Mouse (Mus musculus) heart, embryonic 16.5 days (tissue): ENCODE results near the gene Bmp7. TPM values are rescaled to one million over a fixed set of nuclear protein-coding genes. Genes with fewer than 3 reads are reported as not detected.

Experiments used
- ATAC-seq: fragments of 200-750 bp; cut with Nextera tagmentation; replicated peaks from 2 replicates; pipeline ENCODE4 v1.8.0; 2017; ENCODE audit warnings: moderate number of reproducible peaks; ENCODE audit not compliant: insufficient read depth, low FRiP score; ENCODE audit errors: extremely low read depth
- H3K27ac ChIP-seq: fragments of 300-500 bp; sonication (generic); 2 replicates; pipeline ENCODE4 v1.5.1; 2014; ENCODE audit warnings: mild to moderate bottlenecking, low read length, control low read depth, moderate library complexity
- H3K27me3 ChIP-seq: fragments of 300-500 bp; sonication (generic); 2 replicates; pipeline ENCODE4 v1.6.1; 2014; ENCODE audit warnings: low read length, mixed read lengths; ENCODE audit not compliant: control insufficient read depth, insufficient read depth
- H3K36me3 ChIP-seq: fragments of 300-500 bp; sonication (generic); 2 replicates; pipeline ENCODE4 v1.6.1; 2014; ENCODE audit not compliant: control insufficient read depth, insufficient read depth
- H3K4me1 ChIP-seq: fragments of 300-500 bp; sonication (generic); 2 replicates; pipeline ENCODE4 v1.6.1; 2014; ENCODE audit warnings: low read length, mixed read lengths; ENCODE audit not compliant: control insufficient read depth, insufficient read depth
- H3K4me2 ChIP-seq: fragments of 300-500 bp; sonication (generic); 2 replicates; pipeline ENCODE4 v1.6.1; 2014; ENCODE audit warnings: low read depth, mild to moderate bottlenecking, control low read depth, low read length
- H3K4me3 ChIP-seq: fragments of 300-500 bp; sonication (generic); 2 replicates; pipeline ENCODE4 v1.5.1; 2014; ENCODE audit warnings: mild to moderate bottlenecking, control low read depth, low read length
- H3K9ac ChIP-seq: fragments of 300-500 bp; sonication (generic); 2 replicates; pipeline ENCODE4 v1.6.1; 2014; ENCODE audit warnings: low read length, control low read depth
- H3K9me3 ChIP-seq: fragments of 300-500 bp; sonication (generic); replicated peaks from 2 replicates; pipeline ENCODE4 v1.6.1; 2016; ENCODE audit warnings: low read length; ENCODE audit not compliant: control insufficient read depth
- WGBS: fragments of 180-500 bp; shearing (Covaris S2); extraction: QIAGEN DNeasy Blood & Tissue Kit; methylation state at CpG from one replicate; pipeline ENCODE4 v1.1.7; 2014; 5-methylcytosine and 5-hydroxymethylcytosine counted together
- polyA plus RNA-seq: library from polyadenylated mRNA; unstranded; fragments of >200 nt; fragmentation: Nextera tagmentation; extraction: Ambion mirVana; gene quantifications from 2 replicates; pipeline ENCODE4 v1.2.1, GENCODE M21; 2015

The Bmp7 gene
- polyA plus RNA-seq, 1 experiment from 2014 or later: 33.3 TPM

GRCm38 (mm10) chr2:172840905-172841750 is 99.0 kb downstream of the Bmp7 start:
- H3K4me1 ChIP-seq: peaks cover 8% of the 10 kb centered on the region
- no peak overlapping the region for H3K4me3 ChIP-seq
- H3K27ac ChIP-seq: no peak overlapping the region
- no peak for ATAC-seq
- no peaks in the 10 kb centered on the region for H3K9me3 ChIP-seq
- no peak overlapping the region for H3K4me2 ChIP-seq
- H3K9ac ChIP-seq: no peak overlapping the region
- WGBS: 44% methylated on average over 11 of the region's 11 CpGs
- H3K36me3 ChIP-seq: no peaks in the 10 kb centered on the region
- no peaks in the 10 kb centered on the region for H3K27me3 ChIP-seq

DNA sequence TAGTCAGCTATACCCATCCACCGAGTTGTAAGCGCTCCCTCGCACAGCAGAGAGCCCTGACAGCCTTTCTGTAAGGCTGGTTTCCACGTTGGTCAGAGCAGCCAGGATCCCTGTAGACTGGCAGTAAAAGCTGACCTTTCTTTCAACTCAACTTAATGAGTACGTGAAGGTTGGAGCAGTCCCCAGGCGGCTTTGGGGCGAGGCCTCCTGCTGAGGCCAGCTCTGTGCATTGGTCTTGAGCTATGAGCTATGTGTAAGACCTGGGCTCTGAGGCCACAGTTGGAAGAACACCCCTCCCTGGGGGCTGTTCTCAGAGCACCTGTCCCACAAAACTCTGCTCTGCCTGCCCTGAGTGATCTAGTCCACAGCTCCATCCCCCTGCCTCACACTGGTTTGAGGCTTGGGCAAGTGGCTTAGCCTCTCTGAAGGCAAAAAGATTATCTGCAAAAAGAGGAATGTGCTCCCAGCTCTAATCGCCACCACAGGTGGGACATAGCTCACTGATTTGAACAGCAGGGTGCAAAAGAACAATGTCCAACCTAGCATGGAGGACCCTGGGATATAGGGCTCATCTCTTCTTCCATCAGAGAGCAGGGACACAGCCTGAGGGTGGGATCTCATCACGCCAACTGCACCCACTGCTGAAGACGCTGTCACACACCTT is 100.7 kb downstream of the Bmp7 start:
- Histone ChIP-seq H3K27ac (no peak overlapping the region), H3K9ac (no peak overlapping the region), H3K27me3 (no peaks in the 10 kb centered on the region), H3K9me3 (no peaks in the 10 kb centered on the region), H3K36me3 (no peaks in the 10 kb centered on the region), H3K4me1 (peaks cover 8% of the 10 kb centered on the region), H3K4me3 (no peak overlapping the region), H3K4me2 (no peak overlapping the region)
- 49% methylated on average over 10 of the region's 10 CpGs for WGBS
- no peak for ATAC-seq

- no peaks in the 10 kb centered on the region for H3K9me3 ChIP-seq
- no peak for ATAC-seq
- H3K4me3 ChIP-seq: no peak overlapping the region
- 73% methylated on average over 6 of the region's 6 CpGs for whole genome bisulfite sequencing
- peaks cover 9% of the 10 kb centered on the region for H3K4me1 ChIP-seq
- H3K27ac ChIP-seq: no peak overlapping the region
- no peaks in the 10 kb centered on the region for H3K36me3 ChIP-seq
- no peaks in the 10 kb centered on the region for H3K27me3 ChIP-seq
- no peak overlapping the region for H3K4me2 ChIP-seq
- no peak overlapping the region for H3K9ac ChIP-seq
Measured at GRCm38 (mm10) chr2:172836516-172836915, 103.6 kb downstream of the Bmp7 start.

DNA sequence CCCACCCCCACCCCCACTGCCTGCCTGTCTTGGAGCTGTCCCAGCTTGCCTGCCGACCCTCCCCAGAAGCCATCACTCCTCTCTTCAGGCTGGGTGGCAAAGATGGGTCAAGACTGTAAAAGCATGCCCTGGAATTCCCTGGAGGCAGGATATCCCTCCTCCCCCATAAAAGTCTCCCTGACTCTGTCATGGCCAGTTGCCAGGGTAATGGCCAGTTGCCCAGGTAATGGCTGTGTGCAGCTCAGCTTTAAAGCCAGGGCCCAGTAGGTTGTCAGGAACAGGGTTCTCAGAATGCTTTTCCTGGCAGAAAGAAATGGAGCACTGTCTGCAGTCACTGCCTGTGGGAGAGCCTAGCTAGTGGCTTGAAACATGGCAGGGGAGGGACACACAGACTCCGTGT is 106.9 kb downstream of the Bmp7 start:
- Histone ChIP-seq H3K4me1 (peaks cover 10% of the 10 kb centered on the region; the same call in 1 of the 2 replicates), H3K27me3 (no peaks in the 10 kb centered on the region), H3K9me3 (no peaks in the 10 kb centered on the region), H3K36me3 (no peaks in the 10 kb centered on the region), H3K27ac (no peak overlapping the region), H3K4me2 (no peak overlapping the region), H3K9ac (no peak overlapping the region), H3K4me3 (no peak overlapping the region)
- ATAC-seq: no peak
- WGBS: 33% methylated on average over 2 of the region's 2 CpGs

GRCm38 (mm10) chr2:172831762-172832161 is 108.4 kb downstream of the Bmp7 start:
- H3K36me3 ChIP-seq: no peaks in the 10 kb centered on the region
- no peak overlapping the region for H3K4me2 ChIP-seq
- no peak overlapping the region for H3K9ac ChIP-seq
- H3K4me3 ChIP-seq: no peak overlapping the region
- no peaks in the 10 kb centered on the region for H3K9me3 ChIP-seq
- no peaks in the 10 kb centered on the region for H3K27me3 ChIP-seq
- 11% methylated on average over 5 of the region's 5 CpGs for WGBS
- ATAC-seq: peak; percentile 80
- H3K4me1 ChIP-seq: peaks cover 10% of the 10 kb centered on the region; the same call in 1 of the 2 replicates
- H3K27ac ChIP-seq: no peak overlapping the region; the same call in 1 of the 2 replicates

GRCm38 (mm10) chr2:172831133-172831532 is 109.0 kb downstream of the Bmp7 start:
- H3K36me3 ChIP-seq: no peaks in the 10 kb centered on the region
- WGBS: 13% methylated on average over 3 of the region's 3 CpGs
- H3K4me1 ChIP-seq: peaks cover 10% of the 10 kb centered on the region; the same call in 1 of the 2 replicates
- peak; percentile 30 for ATAC-seq
- H3K9ac ChIP-seq: no peak overlapping the region
- H3K4me2 ChIP-seq: no peak overlapping the region
- no peaks in the 10 kb centered on the region for H3K9me3 ChIP-seq
- H3K27ac ChIP-seq: peak overlapping the region; percentile 11; the same call in 1 of the 2 replicates
- no peak overlapping the region for H3K4me3 ChIP-seq
- H3K27me3 ChIP-seq: 0 out of 2 replicates have a peak, but pooled peaks cover 2% of the 10 kb centered on the region

- Histone ChIP-seq H3K9me3 (no peaks in the 10 kb centered on the region), H3K27ac (no peak overlapping the region), H3K36me3 (no peaks in the 10 kb centered on the region), H3K4me2 (no peak overlapping the region), H3K4me1 (peaks cover 10% of the 10 kb centered on the region), H3K4me3 (no peak overlapping the region), H3K9ac (no peak overlapping the region), H3K27me3 (peaks cover 13% of the 10 kb centered on the region)
- WGBS: 64% methylated on average over 5 of the region's 5 CpGs
- no peak for ATAC-seq
Measured at GRCm38 (mm10) chr2:172828229-172828628, 111.9 kb downstream of the Bmp7 start.

DNA sequence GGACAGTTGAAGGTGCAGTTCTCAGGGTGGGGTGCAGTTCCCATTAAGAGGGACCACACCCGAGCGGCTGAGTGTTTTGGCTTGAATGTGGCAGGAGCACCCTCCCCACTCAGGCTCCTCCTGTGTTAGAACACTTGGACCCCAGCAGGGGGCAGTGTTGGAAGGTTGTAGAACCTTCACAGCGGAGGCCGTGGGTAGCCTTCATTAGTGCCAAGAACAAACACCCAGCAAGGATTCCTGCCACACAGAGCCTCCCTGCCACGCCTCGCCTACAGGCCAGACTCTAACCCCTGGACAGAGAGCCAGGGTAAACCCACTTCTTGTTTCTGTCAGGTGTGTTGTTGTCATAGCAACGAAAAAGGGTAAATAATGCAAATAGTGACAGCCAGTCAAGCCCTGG is 112.6 kb downstream of the Bmp7 start:
- no peaks in the 10 kb centered on the region for H3K9me3 ChIP-seq
- no peaks in the 10 kb centered on the region for H3K36me3 ChIP-seq
- H3K9ac ChIP-seq: no peak overlapping the region
- no peak overlapping the region for H3K4me3 ChIP-seq
- no peak for ATAC-seq
- no peak overlapping the region for H3K4me2 ChIP-seq
- no peak overlapping the region for H3K27ac ChIP-seq
- 58% methylated on average over 7 of the region's 7 CpGs for WGBS
- H3K4me1 ChIP-seq: peaks cover 7% of the 10 kb centered on the region
- H3K27me3 ChIP-seq: peaks cover 17% of the 10 kb centered on the region

- Histone ChIP-seq H3K27ac (no peak overlapping the region), H3K4me2 (no peak overlapping the region), H3K9ac (no peak overlapping the region), H3K4me3 (no peak overlapping the region), H3K4me1 (peaks cover 3% of the 10 kb centered on the region), H3K36me3 (no peaks in the 10 kb centered on the region), H3K9me3 (no peaks in the 10 kb centered on the region), H3K27me3 (peaks cover 17% of the 10 kb centered on the region)
- WGBS: 81% methylated on average over 11 of the region's 11 CpGs
- ATAC-seq: no peak
Measured at GRCm38 (mm10) chr2:172825785-172826145, 114.4 kb downstream of the Bmp7 start.
